ENCODE assay signal across 24 mouse cellular contexts in the genomic region with DNA sequence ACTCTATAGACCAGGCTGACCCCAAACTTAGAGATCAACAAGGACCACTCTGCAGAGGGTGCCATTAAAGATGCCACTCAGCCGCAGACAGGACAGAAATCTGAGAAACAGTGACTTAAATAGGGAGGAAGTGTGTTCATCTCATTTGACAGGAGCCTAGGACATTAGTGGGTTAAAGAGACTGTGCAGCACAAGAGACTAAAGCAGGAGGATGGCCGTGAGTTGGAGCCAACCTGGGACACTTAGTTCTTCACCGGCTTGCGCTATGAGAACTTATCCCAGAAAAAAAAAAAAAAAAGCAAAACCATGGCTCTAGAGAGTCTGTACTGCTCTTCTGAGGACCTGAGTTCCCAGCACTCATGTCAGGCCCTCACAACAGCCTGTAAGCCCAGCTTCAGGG. TPM values are rescaled to one million over a fixed set of nuclear protein-coding genes. Genes with fewer than 3 reads are reported as not detected.
"Had no signal": no experiment of that assay in that cellular context is flagged by ENCODE, and none has a peak within 500 bp of the region (broad histone marks: within the 10 kb centered on the region; RNA-seq: fewer than 3 reads in every experiment).

No protein-coding gene starts in this region.

- H3K9ac ChIP-seq: liver, postnatal 0 days; lung, embryonic 15.5 days; midbrain, embryonic 13.5 days; midbrain, embryonic 15.5 days; neural tube, embryonic 12.5 days had no signal

- DNase-seq: liver, postnatal 0 days; lung, adult 2 months; lung, postnatal 14 days; lung, postnatal 36 days; retina, postnatal 1 day; right cerebral cortex, adult 18-20 months; right cerebral cortex, postnatal 25 days; right cerebral cortex, postnatal 4 days; spleen, adult 18-20 months; thymus, adult 18-20 months; thymus, postnatal 14 days; thymus, postnatal 36 days had no signal

- H3K4me1 ChIP-seq: midbrain, embryonic 15.5 days; neural tube, embryonic 12.5 days had no signal

- H3K4me3 ChIP-seq: lung, embryonic 15.5 days; megakaryocyte, embryonic 14.5 days; midbrain, embryonic 13.5 days; midbrain, embryonic 15.5 days; neural tube, embryonic 12.5 days had no signal

- H3K4me2 ChIP-seq: lung, embryonic 15.5 days; midbrain, embryonic 11.5 days; midbrain, embryonic 13.5 days; midbrain, embryonic 15.5 days; neural tube, embryonic 12.5 days had no signal

- H3K27ac ChIP-seq: lung, embryonic 15.5 days; macrophage; midbrain, embryonic 13.5 days; midbrain, embryonic 15.5 days; neural tube, embryonic 12.5 days had no signal

- H3K27me3 ChIP-seq: lung, embryonic 15.5 days; midbrain, embryonic 13.5 days; midbrain, embryonic 15.5 days; neural tube, embryonic 12.5 days had no signal

- H3K9me3 ChIP-seq: lung, embryonic 15.5 days; midbrain, embryonic 13.5 days; midbrain, embryonic 15.5 days; neural tube, embryonic 12.5 days had no signal

- ATAC-seq: liver, postnatal 0 days; lung, postnatal 0 days; midbrain, embryonic 13.5 days; midbrain, embryonic 15.5 days had no signal

- H3K36me3 ChIP-seq: lung, embryonic 15.5 days; midbrain, embryonic 13.5 days; midbrain, embryonic 15.5 days; neural tube, embryonic 12.5 days had no signal

RNA-seq across cellular contexts. Expression of a gene that starts 25.4 kb away (rescaled TPM):
- polyA plus RNA-seq: lung, adult 2 months; lung, embryonic 15.5 days; lung, postnatal 0 days; macrophage; midbrain, embryonic 11.5 days; midbrain, embryonic 13.5 days; midbrain, embryonic 15.5 days; midbrain, postnatal 0 days; neural tube, embryonic 12.5 days; neural tube, embryonic 14.5 days; stomach, embryonic 14.5 days; stomach, embryonic 16.5 days had no signal
